Mouse (Mus musculus) kidney, postnatal 25 days (tissue): ENCODE results near the gene Msi2.
A peak's percentile ranks its signal among the peaks of the same experiment; 100 is the strongest.

Experiments used
- DNase-seq, 2 experiments: peaks; one replicate each; pipeline ENCODE4 v3.0.0; 2021; ENCODE audit warnings: mixed read lengths in 2 of 2

The Msi2 gene

GRCm38 (mm10) chr11:88431363-88432269 lies 286.7 kb downstream of the Msi2 start:
- DNase-seq, result no peak

- no peak for DNase-seq
Observed at GRCm38 (mm10) chr11:88430292-88430691, 288.0 kb downstream of the Msi2 start.

GRCm38 (mm10) chr11:88429680-88430079 lies 288.6 kb downstream of the Msi2 start:
- no peak for DNase-seq

GRCm38 (mm10) chr11:88425631-88426101 lies 292.6 kb downstream of the Msi2 start:
- DNase-seq, result no peak

- DNase-seq, result no peak
Observed at GRCm38 (mm10) chr11:88424034-88424767, 294.1 kb downstream of the Msi2 start.

- DNase-seq, result no peak
Observed at GRCm38 (mm10) chr11:88421057-88421578, 297.2 kb downstream of the Msi2 start.

- DNase-seq, result no peak
Observed at GRCm38 (mm10) chr11:88419657-88420366, 298.5 kb downstream of the Msi2 start.

GRCm38 (mm10) chr11:88419064-88419463 lies 299.2 kb downstream of the Msi2 start:
- DNase-seq, result no peak

GRCm38 (mm10) chr11:88414157-88414870 lies 304.0 kb downstream of the Msi2 start:
- no peak for DNase-seq

- DNase-seq, result peak; percentile 72 to 86
Observed at GRCm38 (mm10) chr11:88412423-88413094, 305.8 kb downstream of the Msi2 start.

GRCm38 (mm10) chr11:88408305-88408704 lies 310.0 kb downstream of the Msi2 start:
- no peak for DNase-seq

- peak; percentile 55 to 87 for DNase-seq
Observed at GRCm38 (mm10) chr11:88406408-88406915, 311.9 kb downstream of the Msi2 start.

- peak; percentile 51 to 72 for DNase-seq
Observed at GRCm38 (mm10) chr11:88404816-88405613, 313.3 kb downstream of the Msi2 start.

- DNase-seq, result peak; percentile 32 to 73
Observed at GRCm38 (mm10) chr11:88404247-88404677, 314.1 kb downstream of the Msi2 start.

GRCm38 (mm10) chr11:88402290-88402689 lies 316.0 kb downstream of the Msi2 start:
- DNase-seq, result no peak

GRCm38 (mm10) chr11:88401333-88401732 lies 317.0 kb downstream of the Msi2 start:
- no peak for DNase-seq

- no peak for DNase-seq
Observed at GRCm38 (mm10) chr11:88400926-88401325, 317.4 kb downstream of the Msi2 start.

GRCm38 (mm10) chr11:88400235-88400634 lies 318.1 kb downstream of the Msi2 start:
- DNase-seq, result peak; percentile 49 to 61

GRCm38 (mm10) chr11:88399431-88399830 lies 318.9 kb downstream of the Msi2 start:
- peak in 1 of 2 experiments; percentile 46 for DNase-seq

- DNase-seq, result no peak
Observed at GRCm38 (mm10) chr11:88399028-88399427, 319.3 kb downstream of the Msi2 start.
